13 mouse cellular contexts compared by ENCODE assay signal in genomic region chr19:37320802-37321619, GRCm38 (mm10). TPM values are rescaled to one million over a fixed set of nuclear protein-coding genes. Genes with fewer than 3 reads are reported as not detected.
DNase-seq lines count a peak whose midpoint lies in the region; ATAC-seq and TF ChIP-seq lines count a peak whose summit lies in the region.
"Had no signal": no experiment of that assay in that cellular context is flagged by ENCODE, and none has a peak within 500 bp of the region (broad histone marks: within the 10 kb centered on the region; RNA-seq: fewer than 3 reads in every experiment).

No protein-coding gene starts in this region.

- H3K4me3 ChIP-seq in heart, embryonic 11.5 days (ENCODE audit: low read depth, low read length), result no peak overlapping the region
- no peak overlapping the region for H3K4me3 ChIP-seq in midbrain, embryonic 15.5 days
- H3K4me3 ChIP-seq in hindbrain, postnatal 0 days (ENCODE audit: low read length), result no peak overlapping the region
- H3K4me3 ChIP-seq: lung, embryonic 15.5 days; neural tube, embryonic 13.5 days had no signal

- no peaks in the 10 kb centered on the region for H3K9me3 ChIP-seq in heart, embryonic 11.5 days (replicated peaks; ENCODE audit: control insufficient read depth, low read length)
- no peaks in the 10 kb centered on the region for H3K9me3 ChIP-seq in midbrain, embryonic 15.5 days
- H3K9me3 ChIP-seq in hindbrain, postnatal 0 days (ENCODE audit: low read length), result no peaks in the 10 kb centered on the region
- H3K9me3 ChIP-seq: lung, embryonic 15.5 days; neural tube, embryonic 13.5 days had no signal

- H3K27me3 ChIP-seq in heart, embryonic 11.5 days (ENCODE audit: control insufficient read depth, insufficient read depth, low read length), result no peaks in the 10 kb centered on the region
- H3K27me3 ChIP-seq in midbrain, embryonic 15.5 days (replicated peaks), result no peaks in the 10 kb centered on the region
- H3K27me3 ChIP-seq in hindbrain, postnatal 0 days (ENCODE audit: insufficient read depth, low read length), result no peaks in the 10 kb centered on the region
- H3K27me3 ChIP-seq: CH12.LX; lung, embryonic 15.5 days; neural tube, embryonic 13.5 days had no signal

- no peaks in the 10 kb centered on the region for H3K4me1 ChIP-seq in heart, embryonic 11.5 days (ENCODE audit: control insufficient read depth, insufficient read depth, low read length)
- no peaks in the 10 kb centered on the region for H3K4me1 ChIP-seq in midbrain, embryonic 15.5 days
- H3K4me1 ChIP-seq in hindbrain, postnatal 0 days (ENCODE audit: insufficient read depth, low read length), result no peaks in the 10 kb centered on the region
- H3K4me1 ChIP-seq: lung, embryonic 15.5 days; neural tube, embryonic 13.5 days had no signal

- H3K36me3 ChIP-seq in heart, embryonic 11.5 days (ENCODE audit: control insufficient read depth, insufficient read depth, low read length), result 0 out of 2 replicates have a peak, but pooled peaks cover 2% of the 10 kb centered on the region
- 0 out of 2 replicates have a peak, but pooled peaks cover 5% of the 10 kb centered on the region for H3K36me3 ChIP-seq in midbrain, embryonic 15.5 days (replicated peaks)
- peaks cover 13% of the 10 kb centered on the region; the same call in 1 of the 2 replicates for H3K36me3 ChIP-seq in hindbrain, postnatal 0 days (ENCODE audit: insufficient read depth, low read length)
- H3K36me3 ChIP-seq: lung, embryonic 15.5 days had no signal

- 87% methylated on average over 16 of the region's 16 CpGs for WGBS in heart, embryonic 11.5 days (ENCODE audit: insufficient replicate concordance)
- 88% methylated on average over 16 of the region's 16 CpGs for WGBS in midbrain, embryonic 15.5 days
- 78% methylated on average over 16 of the region's 16 CpGs for WGBS in hindbrain, postnatal 0 days

- no peak overlapping the region for H3K9ac ChIP-seq in heart, embryonic 11.5 days (ENCODE audit: low read depth, low read length)
- H3K9ac ChIP-seq in midbrain, embryonic 15.5 days, result no peak overlapping the region
- H3K9ac ChIP-seq in hindbrain, postnatal 0 days (replicated peaks; ENCODE audit: low read length), result no peak overlapping the region
- H3K9ac ChIP-seq: lung, embryonic 15.5 days; neural tube, embryonic 13.5 days had no signal

- H3K27ac ChIP-seq in heart, embryonic 11.5 days (ENCODE audit: low read depth, low read length), result no peak overlapping the region
- H3K27ac ChIP-seq in midbrain, embryonic 15.5 days, result no peak overlapping the region
- no peak overlapping the region for H3K27ac ChIP-seq in hindbrain, postnatal 0 days
- H3K27ac ChIP-seq: lung, embryonic 15.5 days; neural tube, embryonic 13.5 days had no signal

- no peak for TF ChIP-seq CTCF in hindbrain, postnatal 0 days (IDR thresholded peaks at IDR 0.05; ENCODE audit: low read depth)

- peak; percentile 88 for DNase-seq in heart, adult 11 months
- peak; percentile 21 for DNase-seq in right cerebral cortex, postnatal 4 days
- no peak for DNase-seq in right cerebral cortex, postnatal 36 days (ENCODE audit: low spot score in 2 of 2)
- DNase-seq in lung, postnatal 36 days, result peak; percentile 31
- DNase-seq in hindbrain, postnatal 0 days (ENCODE audit: low spot score), result no peak
- DNase-seq: thymus, postnatal 36 days had no signal

- H3K4me2 ChIP-seq in heart, embryonic 11.5 days, result no peak overlapping the region
- no peak overlapping the region for H3K4me2 ChIP-seq in midbrain, embryonic 15.5 days
- no peak overlapping the region for H3K4me2 ChIP-seq in hindbrain, postnatal 0 days (ENCODE audit: low read depth, low read length)
- H3K4me2 ChIP-seq: lung, embryonic 15.5 days; neural tube, embryonic 13.5 days had no signal

- ATAC-seq in heart, embryonic 11.5 days (replicated peaks; ENCODE audit: insufficient number of reproducible peaks, low FRiP score, low TSS enrichment), result no peak
- peak; percentile 66 for ATAC-seq in erythroblast, adult 5-6 weeks (replicated peaks; ENCODE audit: low FRiP score, poor library complexity, severe bottlenecking)
- no peak for ATAC-seq in midbrain, embryonic 15.5 days (replicated peaks)
- ATAC-seq in hindbrain, postnatal 0 days, result no peak
- ATAC-seq: forebrain, embryonic 16.5 days had no signal

RNA-seq across cellular contexts. Expression of gene Ide, which starts 16.6 kb away (rescaled TPM):
- 54.7 and 56.9 TPM in 2 replicates for polyA plus RNA-seq in heart, embryonic 11.5 days (2014; fragmentation: Nextera tagmentation; extraction: Ambion mirVana)
- total RNA-seq in erythroblast, adult 5-6 weeks (2015; ENCODE audit: low replicate concordance), result 16.9 and 17.3 TPM in 2 replicates
- 12.3 and 13.5 TPM in 2 replicates for total RNA-seq in erythroblast, adult 5-6 weeks (2017; ENCODE audit: low replicate concordance)
- 37.8 and 39.0 TPM in 2 replicates for polyA plus RNA-seq in midbrain, embryonic 15.5 days (2015; fragmentation: Nextera tagmentation; extraction: Ambion mirVana)
- total RNA-seq in hindbrain, postnatal 0 days (2014; rRNA removed), result 25.1 and 29.1 TPM in 2 replicates
- 38.5 and 40.5 TPM in 2 replicates for polyA plus RNA-seq in hindbrain, postnatal 0 days (2015; fragmentation: Nextera tagmentation; extraction: Ambion mirVana)

RNA-seq across cellular contexts. Expression of gene Kif11, which starts 55.2 kb away (rescaled TPM):
- 54.1 and 56.6 TPM in 2 replicates for polyA plus RNA-seq in heart, embryonic 11.5 days (2014; fragmentation: Nextera tagmentation; extraction: Ambion mirVana)
- 65.3 and 69.0 TPM in 2 replicates for total RNA-seq in erythroblast, adult 5-6 weeks (2015; ENCODE audit: low replicate concordance)
- 103 and 108 TPM in 2 replicates for total RNA-seq in erythroblast, adult 5-6 weeks (2017; ENCODE audit: low replicate concordance)
- 8.4 and 11.3 TPM in 2 replicates for polyA plus RNA-seq in midbrain, embryonic 15.5 days (2015; fragmentation: Nextera tagmentation; extraction: Ambion mirVana)
- total RNA-seq in hindbrain, postnatal 0 days (2014; rRNA removed), result 12.1 and 14.2 TPM in 2 replicates
- polyA plus RNA-seq in hindbrain, postnatal 0 days (2015; fragmentation: Nextera tagmentation; extraction: Ambion mirVana), result 10.1 and 10.9 TPM in 2 replicates

Comparison
In these comparisons a context has a peak if more than half of its experiments do, and no peak if none do; other contexts are left out.
1. DNase-seq: peak in heart, adult 11 months (single experiment), right cerebral cortex, postnatal 4 days (single experiment) and lung, postnatal 36 days (single experiment); none in right cerebral cortex, postnatal 36 days (0 of 2) and hindbrain, postnatal 0 days (single experiment).